Mouse (Mus musculus): Measurements from ENCODE around the gene Ptprj. TPM values are rescaled to one million over a fixed set of nuclear protein-coding genes. Genes with fewer than 3 reads are reported as not detected.

Gene Ptprj
- polyA plus RNA-seq, 1 experiment from 2014 or later, result 1.5 TPM

DNA sequence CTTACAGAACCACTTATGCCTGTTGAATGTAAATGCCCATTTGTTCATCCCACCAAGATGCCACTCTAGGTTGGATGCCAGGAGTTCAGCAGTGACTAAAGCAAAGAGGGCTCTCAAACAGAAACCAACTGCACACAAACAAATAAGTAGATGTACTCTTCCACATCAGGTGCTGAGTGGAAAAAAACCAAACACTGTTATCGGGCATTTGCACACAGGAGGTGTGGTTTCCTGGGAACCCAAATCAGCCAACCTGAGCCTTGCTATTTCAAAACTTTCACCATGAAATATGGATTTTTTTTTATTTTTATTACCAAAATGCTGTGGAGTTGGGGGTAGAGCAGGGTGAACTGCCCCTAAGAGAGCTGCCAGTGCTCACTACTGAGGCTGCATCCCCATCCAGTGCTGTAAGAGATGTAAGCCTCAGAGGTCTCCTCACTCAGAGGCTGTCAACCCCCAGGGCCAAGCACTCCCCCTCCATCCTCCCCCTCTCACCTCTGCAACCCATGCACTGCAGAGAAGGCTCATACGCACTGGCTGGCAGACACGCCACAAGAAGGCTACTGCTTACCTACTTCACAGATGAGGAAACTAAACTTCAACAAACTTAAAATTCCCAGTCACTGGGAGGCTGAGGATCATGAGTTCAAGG is 77.1 kb downstream of the Ptprj start:
- 88% methylated on average over 3 of the region's 3 CpGs for WGBS
- Histone ChIP-seq H3K27me3 (no peaks in the 10 kb centered on the region), H3K27ac (no peak overlapping the region), H3K4me2 (no peak overlapping the region), H3K9ac (no peak overlapping the region), H3K4me3 (no peak overlapping the region), H3K36me3 (no peaks in the 10 kb centered on the region), H3K9me3 (no peaks in the 10 kb centered on the region), H3K4me1 (0 out of 2 replicates have a peak, but pooled peaks cover 9% of the 10 kb centered on the region)
- ATAC-seq (ENCODE audit: insufficient number of reproducible peaks, low FRiP score, low TSS enrichment, low read depth), result no peak

DNA sequence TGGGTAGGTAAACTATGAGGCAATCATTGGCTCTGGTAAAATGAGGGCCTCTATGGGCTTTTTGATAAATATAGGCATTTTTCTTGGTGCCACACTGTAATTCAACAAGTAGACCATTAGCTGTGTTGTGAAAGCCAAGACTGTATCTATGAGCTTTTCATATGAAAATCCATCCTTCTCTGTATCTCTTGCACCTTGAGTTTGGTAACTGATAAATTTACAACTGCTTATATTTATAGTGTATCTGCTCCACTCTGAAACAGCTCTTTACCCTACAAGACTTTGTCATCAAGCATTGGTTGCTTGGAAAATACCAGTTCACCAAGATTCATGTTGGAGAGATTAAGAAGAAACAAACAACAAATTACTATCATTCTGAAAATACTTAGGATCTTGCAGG is 77.7 kb downstream of the Ptprj start:
- ATAC-seq (ENCODE audit: insufficient number of reproducible peaks, low FRiP score, low TSS enrichment, low read depth), result no peak
- Histone ChIP-seq H3K9me3 (no peaks in the 10 kb centered on the region), H3K9ac (no peak overlapping the region), H3K27ac (no peak overlapping the region), H3K4me2 (no peak overlapping the region), H3K4me1 (peaks cover 11% of the 10 kb centered on the region; the same call in 1 of the 2 replicates), H3K36me3 (no peaks in the 10 kb centered on the region), H3K4me3 (no peak overlapping the region), H3K27me3 (no peaks in the 10 kb centered on the region)

DNA sequence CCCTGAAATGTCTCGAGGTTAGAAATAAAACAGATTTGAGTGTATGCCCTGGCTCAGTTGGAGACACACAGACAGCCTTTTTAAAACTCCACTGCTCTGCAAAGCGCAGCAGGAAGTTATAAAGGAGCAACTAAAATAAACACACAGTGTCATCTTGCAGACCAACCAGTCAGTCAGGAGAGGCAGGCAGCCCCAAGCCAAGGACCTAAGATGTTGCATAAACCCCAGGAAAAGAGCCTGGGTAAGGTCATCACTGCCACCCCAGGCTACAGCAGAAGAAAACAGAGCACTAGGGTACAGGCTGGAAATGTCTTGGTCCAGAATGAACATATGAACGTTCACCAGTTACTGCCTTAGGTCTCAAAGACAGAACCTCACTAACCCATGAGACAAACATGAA is 78.7 kb downstream of the Ptprj start:
- Histone ChIP-seq H3K9ac (no peak overlapping the region), H3K4me2 (no peak overlapping the region), H3K4me1 (peaks cover 16% of the 10 kb centered on the region), H3K36me3 (no peaks in the 10 kb centered on the region), H3K9me3 (no peaks in the 10 kb centered on the region), H3K27me3 (no peaks in the 10 kb centered on the region), H3K4me3 (no peak overlapping the region), H3K27ac (no peak overlapping the region)
- no peak for ATAC-seq (ENCODE audit: insufficient number of reproducible peaks, low FRiP score, low TSS enrichment, low read depth)
- WGBS, result 44% methylated on average over 3 of the region's 3 CpGs

DNA sequence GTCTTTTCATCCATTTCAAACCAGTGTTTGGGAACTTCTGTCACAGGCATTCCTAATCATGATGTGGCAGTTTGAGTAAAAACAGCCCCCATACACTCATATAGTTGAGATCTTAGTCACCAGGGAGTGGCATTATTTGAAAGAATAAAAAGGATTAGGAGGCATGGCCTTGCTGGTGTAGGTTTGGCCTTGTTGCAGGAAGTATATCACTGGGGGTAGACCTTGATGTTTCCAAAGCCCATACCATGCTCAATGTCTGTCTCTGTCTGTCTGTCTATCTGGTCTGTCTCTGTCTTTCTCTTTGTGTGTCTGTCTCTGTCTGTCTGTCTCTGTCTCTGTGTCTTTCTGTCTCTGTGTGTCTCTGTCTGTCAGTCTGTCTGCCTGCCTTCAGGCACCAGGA is 79.6 kb downstream of the Ptprj start:
- ATAC-seq (ENCODE audit: insufficient number of reproducible peaks, low FRiP score, low TSS enrichment, low read depth), result no peak
- peaks cover 16% of the 10 kb centered on the region for H3K4me1 ChIP-seq
- H3K4me3 ChIP-seq, result no peak overlapping the region
- H3K9ac ChIP-seq, result no peak overlapping the region
- H3K36me3 ChIP-seq, result no peaks in the 10 kb centered on the region
- H3K27me3 ChIP-seq, result 0 out of 2 replicates have a peak, but pooled peaks cover 4% of the 10 kb centered on the region
- no peak overlapping the region for H3K27ac ChIP-seq
- H3K4me2 ChIP-seq, result no peak overlapping the region
- no peaks in the 10 kb centered on the region for H3K9me3 ChIP-seq

DNA sequence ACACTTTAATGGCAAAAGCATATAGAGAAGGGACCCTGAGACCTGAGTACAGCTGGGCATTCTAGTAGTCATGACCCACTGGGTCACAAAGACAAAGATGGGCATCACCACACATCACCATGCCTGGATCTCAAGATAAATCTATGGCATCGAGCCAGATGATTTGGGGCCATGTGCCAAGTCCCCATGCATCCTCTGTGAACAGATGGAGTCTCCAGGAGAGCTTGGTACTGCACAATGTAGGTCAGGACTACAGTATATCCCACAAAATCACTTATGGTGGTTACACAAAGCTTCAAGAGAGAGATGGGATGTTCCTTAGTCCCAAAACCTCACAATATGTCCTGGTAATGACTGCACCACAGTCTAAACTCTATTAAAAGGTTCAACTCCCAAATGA is 81.4 kb downstream of the Ptprj start:
- no peaks in the 10 kb centered on the region for H3K36me3 ChIP-seq

DNA sequence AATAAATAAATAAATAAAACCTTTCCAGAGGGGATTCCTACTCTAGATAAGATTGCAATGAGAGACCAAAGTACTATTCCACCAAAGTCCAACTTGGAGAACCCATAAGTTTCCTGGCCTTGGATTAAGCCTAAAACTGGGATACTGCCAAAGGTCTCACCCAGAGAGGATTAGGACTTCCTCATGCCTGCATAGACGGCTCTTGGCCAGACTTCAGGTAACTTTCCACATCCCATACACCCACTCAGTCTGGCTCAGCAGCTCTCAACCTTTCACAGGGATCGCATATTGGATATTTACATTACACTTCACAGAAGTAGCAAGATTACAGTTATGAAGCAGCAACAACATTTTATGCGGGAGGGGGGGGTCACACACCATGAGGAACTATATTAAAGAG is 82.9 kb downstream of the Ptprj start:
- Histone ChIP-seq H3K9ac (no peak overlapping the region), H3K27ac (no peak overlapping the region), H3K27me3 (0 out of 2 replicates have a peak, but pooled peaks cover 4% of the 10 kb centered on the region), H3K9me3 (no peaks in the 10 kb centered on the region), H3K4me2 (no peak overlapping the region), H3K4me3 (no peak overlapping the region), H3K36me3 (no peaks in the 10 kb centered on the region), H3K4me1 (peaks cover 7% of the 10 kb centered on the region)
- ATAC-seq (ENCODE audit: insufficient number of reproducible peaks, low FRiP score, low TSS enrichment, low read depth), result no peak
- 75% methylated on average over 3 of the region's 3 CpGs for WGBS

More for the DNA sequence above, 81.4 kb downstream of the Ptprj start:
- Histone ChIP-seq H3K9me3 (no peaks in the 10 kb centered on the region), H3K27me3 (0 out of 2 replicates have a peak, but pooled peaks cover 4% of the 10 kb centered on the region), H3K27ac (no peak overlapping the region), H3K9ac (no peak overlapping the region), H3K4me3 (no peak overlapping the region), H3K4me2 (no peak overlapping the region), H3K4me1 (peaks cover 7% of the 10 kb centered on the region)
- 83% methylated on average over 1 of the region's 1 CpGs for WGBS
- no peak for ATAC-seq (ENCODE audit: insufficient number of reproducible peaks, low FRiP score, low TSS enrichment, low read depth)

DNA sequence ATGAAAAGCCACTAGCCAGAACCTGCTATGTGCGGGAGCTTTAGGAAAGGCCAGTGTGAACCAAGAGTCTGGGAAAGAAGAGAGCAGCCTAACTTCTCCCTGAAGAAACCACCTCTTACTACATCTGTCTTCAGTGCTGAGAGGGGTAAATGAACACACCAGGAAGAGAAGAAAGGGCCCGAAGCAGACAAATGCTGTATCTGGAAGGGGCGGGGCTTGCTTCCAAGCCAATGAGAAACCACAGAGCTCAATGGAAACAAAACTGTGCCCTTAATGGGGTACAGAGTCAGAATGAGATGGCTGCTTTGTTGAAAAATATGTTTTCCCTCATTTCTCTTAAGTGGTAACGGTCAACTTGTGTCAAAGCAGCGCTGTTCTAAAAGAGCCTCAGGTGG is 83.8 kb downstream of the Ptprj start:
- Histone ChIP-seq H3K9ac (no peak overlapping the region), H3K4me1 (peaks cover 7% of the 10 kb centered on the region), H3K27me3 (0 out of 2 replicates have a peak, but pooled peaks cover 4% of the 10 kb centered on the region), H3K27ac (no peak overlapping the region), H3K36me3 (no peaks in the 10 kb centered on the region), H3K9me3 (no peaks in the 10 kb centered on the region), H3K4me2 (no peak overlapping the region), H3K4me3 (no peak overlapping the region)
- WGBS, result 65% methylated on average over 5 of the region's 5 CpGs
- no peak for ATAC-seq (ENCODE audit: insufficient number of reproducible peaks, low FRiP score, low TSS enrichment, low read depth)

DNA sequence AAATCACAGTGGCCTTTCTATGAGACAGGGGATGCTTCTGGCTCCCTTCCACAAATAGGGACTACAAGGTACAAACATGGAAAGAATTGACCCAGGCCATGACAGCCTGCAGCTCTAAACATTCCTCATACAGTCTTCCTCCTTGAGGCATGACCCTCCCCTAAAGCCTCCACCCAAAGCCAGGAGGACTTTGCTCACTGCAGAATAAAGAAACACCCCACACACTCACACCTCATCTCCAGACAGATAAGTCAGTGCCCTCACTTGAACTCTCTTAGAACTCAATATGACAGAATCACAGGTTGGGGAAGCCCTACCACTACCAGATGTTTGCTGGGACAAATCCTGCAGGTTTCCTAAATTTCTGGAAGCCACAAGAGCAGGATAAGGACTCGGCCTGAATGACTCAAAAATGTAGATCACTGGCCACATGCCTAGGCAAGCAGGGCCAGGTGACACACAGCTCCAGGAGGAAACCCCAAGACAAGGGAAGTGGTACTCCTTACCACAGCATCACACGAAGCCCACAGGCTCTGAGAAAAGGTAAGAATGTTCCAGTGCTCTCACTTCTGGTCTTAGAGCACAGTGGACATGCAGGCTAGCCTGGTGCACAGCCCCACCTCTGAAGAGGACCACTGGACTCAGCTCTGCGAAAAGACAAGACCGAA is 84.3 kb downstream of the Ptprj start:
- Histone ChIP-seq H3K4me2 (no peak overlapping the region), H3K4me1 (peaks cover 7% of the 10 kb centered on the region), H3K9me3 (no peaks in the 10 kb centered on the region), H3K27ac (no peak overlapping the region), H3K36me3 (no peaks in the 10 kb centered on the region), H3K4me3 (no peak overlapping the region), H3K9ac (no peak overlapping the region), H3K27me3 (0 out of 2 replicates have a peak, but pooled peaks cover 4% of the 10 kb centered on the region)
- ATAC-seq (ENCODE audit: insufficient number of reproducible peaks, low FRiP score, low TSS enrichment, low read depth), result no peak
- 81% methylated on average over 4 of the region's 4 CpGs for WGBS

DNA sequence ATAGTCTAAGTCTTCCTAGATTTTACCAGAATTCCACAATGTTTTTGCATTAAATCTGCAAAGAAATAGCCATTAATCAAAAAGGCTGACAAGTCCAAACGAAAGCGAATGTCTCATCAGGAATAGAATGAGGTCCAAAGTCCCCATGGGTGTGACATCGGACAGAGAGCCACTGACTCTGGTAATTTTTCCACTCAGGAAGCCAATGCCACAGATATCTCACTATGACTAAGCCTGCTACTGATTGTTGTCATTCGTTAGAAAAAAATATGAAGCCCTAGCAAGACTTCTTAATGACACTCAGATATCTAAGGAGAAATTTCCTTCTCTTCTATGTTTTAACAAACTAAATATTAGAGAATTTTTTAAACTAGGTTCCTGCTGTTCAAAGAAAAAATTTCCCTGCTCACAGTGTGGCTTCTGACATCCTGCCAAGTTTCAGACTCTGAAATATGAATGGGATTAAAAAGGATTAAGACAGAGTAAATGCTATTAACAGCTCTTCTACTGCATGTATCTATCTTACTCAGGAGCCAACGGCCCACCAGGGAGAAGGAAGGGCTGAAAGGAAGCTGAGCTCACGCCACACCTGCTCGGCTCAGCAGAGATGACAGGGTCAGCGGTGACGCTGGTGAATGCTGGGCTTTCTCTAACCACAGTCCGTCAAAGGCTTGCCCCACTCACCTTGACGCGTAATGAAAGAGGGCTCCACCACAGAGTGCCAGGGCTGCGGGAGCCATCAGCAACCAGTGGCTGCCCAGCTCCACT is 90.0 kb downstream of the Ptprj start:
- H3K4me1 ChIP-seq, result peaks cover 3% of the 10 kb centered on the region
- H3K36me3 ChIP-seq, result no peaks in the 10 kb centered on the region
- no peak overlapping the region for H3K4me2 ChIP-seq
- no peak overlapping the region for H3K9ac ChIP-seq
- H3K9me3 ChIP-seq, result no peaks in the 10 kb centered on the region
- no peak overlapping the region for H3K27ac ChIP-seq
- 46% methylated on average over 13 of the region's 13 CpGs for WGBS
- no peaks in the 10 kb centered on the region for H3K27me3 ChIP-seq
- no peak for ATAC-seq (ENCODE audit: insufficient number of reproducible peaks, low FRiP score, low TSS enrichment, low read depth)
- H3K4me3 ChIP-seq, result no peak overlapping the region

DNA sequence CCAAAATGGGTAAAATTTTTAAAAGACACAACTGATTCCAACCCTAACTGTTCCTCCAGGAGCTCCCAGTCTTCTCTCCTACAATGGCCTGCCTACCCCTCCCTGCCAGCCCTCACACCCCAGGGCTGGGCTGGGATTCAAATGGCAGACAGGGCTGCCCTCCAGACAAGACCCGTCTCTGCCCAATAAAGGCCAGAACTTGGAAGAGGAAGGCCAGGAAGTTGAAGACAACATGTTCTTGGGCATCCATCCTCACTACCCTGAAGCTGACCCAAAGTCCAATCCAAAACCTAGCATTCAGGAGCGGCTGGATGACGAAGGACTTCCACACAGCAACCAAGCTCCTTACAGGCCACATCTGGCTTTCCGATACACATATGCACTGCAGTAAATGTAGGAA is 90.6 kb downstream of the Ptprj start:
- H3K9me3 ChIP-seq, result no peaks in the 10 kb centered on the region
- no peak overlapping the region for H3K9ac ChIP-seq
- no peaks in the 10 kb centered on the region for H3K36me3 ChIP-seq
- no peak overlapping the region for H3K4me3 ChIP-seq
- no peak for ATAC-seq (ENCODE audit: insufficient number of reproducible peaks, low FRiP score, low TSS enrichment, low read depth)
- peaks cover 3% of the 10 kb centered on the region for H3K4me1 ChIP-seq
- H3K27me3 ChIP-seq, result no peaks in the 10 kb centered on the region
- 68% methylated on average over 4 of the region's 4 CpGs for WGBS
- H3K4me2 ChIP-seq, result no peak overlapping the region
- H3K27ac ChIP-seq, result no peak overlapping the region

DNA sequence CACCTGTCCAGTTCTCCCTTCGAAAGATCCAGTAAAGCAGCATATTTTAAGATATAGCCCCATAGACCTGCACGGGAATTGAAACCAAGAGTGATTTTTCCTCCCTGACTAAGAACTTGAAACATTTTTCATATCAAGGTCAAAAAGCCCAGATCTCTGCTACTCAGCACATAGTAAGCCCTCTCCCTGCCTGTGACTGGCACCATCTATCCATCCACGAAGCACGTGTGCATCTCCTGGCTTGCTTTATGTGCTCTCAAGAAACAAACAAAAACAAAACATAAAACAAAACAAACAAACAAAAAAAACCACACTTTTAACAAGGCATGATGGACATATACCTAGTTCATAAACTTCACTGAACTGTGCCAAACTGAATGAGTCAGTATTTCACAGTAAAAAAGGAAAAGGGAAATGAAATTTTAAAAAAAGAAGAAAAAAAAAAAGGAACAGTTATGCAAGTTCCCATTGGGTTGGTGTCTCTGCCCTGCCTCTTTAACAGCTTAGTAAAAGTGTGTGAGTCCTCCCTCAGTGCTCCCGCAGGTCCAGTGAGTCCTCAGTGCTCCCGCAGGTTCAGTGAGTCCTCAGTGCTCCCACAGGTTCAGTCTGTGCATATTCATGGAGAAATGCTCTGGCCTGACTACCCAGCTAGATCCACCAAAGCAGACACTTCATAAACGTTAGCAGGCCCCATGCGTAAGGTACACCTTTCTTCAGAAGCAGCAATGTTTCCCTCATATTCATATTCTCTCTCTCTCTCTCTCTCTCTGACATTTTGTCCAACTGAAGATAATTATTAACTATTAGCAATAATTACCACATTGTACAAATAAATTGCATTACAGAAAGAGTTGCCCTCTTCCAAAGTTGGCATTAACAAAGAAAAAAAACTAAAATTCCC is 91.5 kb downstream of the Ptprj start:
- H3K36me3 ChIP-seq, result no peaks in the 10 kb centered on the region
- 80% methylated on average over 8 of the region's 8 CpGs for WGBS
- no peak for ATAC-seq (ENCODE audit: insufficient number of reproducible peaks, low FRiP score, low TSS enrichment, low read depth)
- H3K4me2 ChIP-seq, result no peak overlapping the region
- no peaks in the 10 kb centered on the region for H3K9me3 ChIP-seq
- peaks cover 3% of the 10 kb centered on the region for H3K4me1 ChIP-seq
- 0 out of 2 replicates have a peak, but pooled peaks cover 4% of the 10 kb centered on the region for H3K27me3 ChIP-seq
- no peak overlapping the region for H3K4me3 ChIP-seq
- H3K9ac ChIP-seq, result no peak overlapping the region
- H3K27ac ChIP-seq, result no peak overlapping the region
